Mouse (Mus musculus) T-helper 1 cell (primary cell): Measurements from ENCODE around the gene Zfp617.
"Not testable (repeated sequence)": the region's sequence is repeated elsewhere in the genome, so short reads cannot be mapped to it uniquely, and the experiment has no call there.

Experiments
- in situ Hi-C: fragments of 300-600 bp; cut with MboI, MseI; formaldehyde crosslinking; loops from one replicate; pipeline ENCODE4 v1.15.1; 2025; ENCODE audit warnings: high pct_unique_total_duplicates

Zfp617 gene

DNA sequence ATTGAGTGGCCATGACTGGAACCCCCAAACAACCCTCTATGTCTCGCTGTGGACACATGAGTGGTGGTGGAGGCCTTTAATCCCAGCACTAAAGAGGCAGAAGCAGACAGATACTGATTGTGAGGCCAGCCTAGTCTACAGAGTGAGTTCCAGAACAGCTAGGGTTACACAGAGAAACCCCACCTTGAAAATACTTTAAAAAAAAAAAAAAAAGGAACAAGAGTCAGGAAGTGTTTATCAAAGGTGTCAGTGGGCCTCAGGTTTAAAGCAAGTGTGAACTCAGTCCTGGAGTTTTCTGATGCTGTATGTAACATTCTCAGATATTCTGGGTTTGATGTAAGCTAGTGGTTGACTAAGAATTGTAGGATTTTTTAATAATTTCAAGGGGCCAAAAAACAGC, 44.1 kb downstream of the Zfp617 start:
- in situ Hi-C loops: no loop called here

- in situ Hi-C loops: not testable (repeated sequence)
Measured at GRCm38 (mm10) chr8:71952961-71953700, 44.7 kb downstream of the Zfp617 start.

DNA sequence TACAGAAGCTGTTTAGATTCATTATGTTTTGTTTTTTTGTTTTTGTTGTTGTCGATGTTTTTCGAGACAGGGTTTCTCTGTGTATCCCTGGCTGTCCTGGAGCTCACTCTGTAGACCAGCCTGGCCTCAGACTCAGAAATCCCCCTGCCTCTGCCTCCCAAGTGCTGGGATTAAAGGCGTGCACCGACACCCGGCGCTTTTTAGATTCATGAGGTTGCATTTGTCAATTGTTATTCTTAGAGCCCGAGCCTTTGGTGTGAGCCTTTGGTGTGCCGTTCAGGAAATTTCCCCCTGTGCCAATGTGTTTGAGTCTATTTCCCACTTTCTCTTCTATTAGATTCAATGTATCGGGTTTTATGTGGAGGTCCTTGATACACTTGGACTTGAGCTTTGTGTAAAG, 46.2 kb downstream of the Zfp617 start:
- in situ Hi-C loops: no loop called here

DNA sequence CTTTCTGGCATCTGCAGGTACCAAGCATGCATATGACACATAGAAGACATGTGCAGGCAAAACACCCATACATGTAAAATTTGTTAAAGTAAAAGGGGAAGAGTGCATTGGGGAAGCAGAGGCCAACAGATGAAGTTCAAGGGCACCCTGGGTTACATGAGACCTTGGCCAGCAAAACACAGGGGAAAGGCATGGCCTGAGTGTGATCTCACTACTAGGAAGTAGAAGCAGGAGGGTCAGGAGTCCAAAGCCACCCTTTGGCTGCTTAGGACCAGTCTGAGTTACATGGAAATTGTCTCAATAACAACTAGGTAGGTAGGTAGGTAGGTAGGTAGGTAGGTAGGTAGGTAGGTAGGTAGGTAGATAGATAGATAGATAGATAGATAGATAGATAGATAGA, 52.0 kb downstream of the Zfp617 start:
- in situ Hi-C loops: no loop called here

DNA sequence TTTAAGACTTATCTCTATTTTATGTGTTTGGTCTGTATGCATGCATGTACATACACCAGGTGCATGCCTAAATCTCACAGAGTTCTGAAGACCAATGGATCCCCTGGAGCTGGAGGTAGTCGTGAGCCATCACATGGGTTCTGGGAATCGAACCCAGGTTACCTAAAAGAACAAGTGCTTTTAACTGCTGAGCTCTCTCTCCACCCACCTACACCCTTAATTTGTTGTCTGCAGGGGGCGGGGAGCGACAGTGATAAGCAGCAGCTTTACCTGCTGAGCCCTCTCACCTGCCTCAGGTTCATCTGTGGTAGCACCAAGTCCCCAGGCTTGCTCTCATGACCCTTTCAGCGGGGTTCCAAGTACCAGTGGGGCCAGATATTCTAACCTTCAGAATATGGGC, 53.4 kb downstream of the Zfp617 start:
- in situ Hi-C loops: no loop called here

GRCm38 (mm10) chr8:71964051-71964450, 55.6 kb downstream of the Zfp617 start:
- in situ Hi-C loops: no loop called here

GRCm38 (mm10) chr8:71965166-71965565, 56.7 kb downstream of the Zfp617 start:
- in situ Hi-C loops: no loop called here

DNA sequence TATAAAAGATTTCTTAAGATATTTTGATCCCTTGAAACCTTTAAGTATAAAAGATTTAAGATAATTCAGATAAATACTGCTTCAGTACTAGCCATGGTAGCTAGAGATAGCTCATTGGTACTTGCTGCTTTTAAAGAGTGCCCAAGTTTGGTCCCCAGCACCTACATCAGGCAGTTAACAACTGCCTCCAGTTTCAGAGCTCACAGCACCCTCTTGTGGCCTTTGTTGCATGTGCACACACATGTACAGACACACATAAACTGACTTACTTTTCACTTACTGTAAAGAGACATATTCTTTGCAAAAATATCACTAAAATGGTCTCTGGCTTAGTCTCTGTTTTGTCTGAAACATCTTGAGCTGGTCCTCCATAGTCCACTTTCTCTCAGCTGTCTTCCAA, 58.0 kb downstream of the Zfp617 start:
- in situ Hi-C loops: no loop called here

GRCm38 (mm10) chr8:71967261-71967660, 58.8 kb downstream of the Zfp617 start:
- in situ Hi-C loops: no loop called here

GRCm38 (mm10) chr8:71968100-71968499, 59.7 kb downstream of the Zfp617 start:
- in situ Hi-C loops: no loop called here

- in situ Hi-C loops: no loop called here
Measured at GRCm38 (mm10) chr8:71968636-71969035, 60.2 kb downstream of the Zfp617 start.

- in situ Hi-C loops: no loop called here
Measured at GRCm38 (mm10) chr8:71971945-71972344, 63.5 kb downstream of the Zfp617 start.

DNA sequence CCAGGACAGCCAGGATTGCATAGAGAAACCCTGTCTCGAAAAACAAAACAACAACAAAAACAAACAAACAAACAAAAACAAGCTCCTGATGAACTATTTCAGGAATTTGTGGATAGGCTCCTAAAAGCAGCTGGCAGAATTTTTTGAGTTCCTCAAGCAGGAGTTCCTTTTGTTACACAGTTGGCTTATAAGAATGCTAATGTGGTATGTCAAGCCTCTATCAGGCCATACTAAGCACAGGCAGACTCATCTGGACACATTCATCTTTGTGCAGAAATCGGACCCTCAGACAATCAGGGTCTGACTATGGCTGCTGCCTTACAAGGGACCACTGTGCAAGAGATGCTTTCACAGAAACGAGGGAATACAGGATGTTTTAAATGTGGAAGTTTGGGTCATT, 65.8 kb downstream of the Zfp617 start:
- in situ Hi-C loops: no loop called here

DNA sequence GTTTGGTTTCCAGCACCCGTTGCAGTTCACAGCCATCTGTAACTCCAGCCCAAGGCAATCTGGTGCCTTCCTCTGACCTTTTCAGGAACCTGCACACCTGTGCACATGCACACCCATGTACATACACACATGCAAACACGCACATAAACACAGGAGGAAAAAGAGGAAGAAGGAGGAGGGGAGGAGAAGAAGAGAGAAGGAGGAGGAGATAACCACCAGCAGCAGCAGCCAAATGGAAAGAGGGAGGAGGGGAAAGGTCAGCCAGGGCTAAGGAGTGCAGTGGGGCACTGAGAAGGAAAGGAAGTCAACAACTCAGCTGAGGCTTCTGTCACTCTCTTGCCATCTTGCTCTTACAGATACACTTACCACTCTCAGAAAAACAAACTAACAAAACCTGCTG, 72.6 kb downstream of the Zfp617 start:
- in situ Hi-C loops: loop anchor here (10.0 kb wide), 2 partner anchors 786 to 846 kb away; no protein-coding TSS in a partner anchor

- in situ Hi-C loops: loop anchor here (10.0 kb wide), 2 partner anchors 787 to 847 kb away; no protein-coding TSS in a partner anchor
Measured at GRCm38 (mm10) chr8:71981456-71981855, 73.0 kb downstream of the Zfp617 start.
